Mouse (Mus musculus): ENCODE results near the gene Srpk2.
"Not testable (repeated sequence)": the region's sequence is repeated elsewhere in the genome, so short reads cannot be mapped to it uniquely, and the experiment has no call there.

Srpk2 gene

DNA sequence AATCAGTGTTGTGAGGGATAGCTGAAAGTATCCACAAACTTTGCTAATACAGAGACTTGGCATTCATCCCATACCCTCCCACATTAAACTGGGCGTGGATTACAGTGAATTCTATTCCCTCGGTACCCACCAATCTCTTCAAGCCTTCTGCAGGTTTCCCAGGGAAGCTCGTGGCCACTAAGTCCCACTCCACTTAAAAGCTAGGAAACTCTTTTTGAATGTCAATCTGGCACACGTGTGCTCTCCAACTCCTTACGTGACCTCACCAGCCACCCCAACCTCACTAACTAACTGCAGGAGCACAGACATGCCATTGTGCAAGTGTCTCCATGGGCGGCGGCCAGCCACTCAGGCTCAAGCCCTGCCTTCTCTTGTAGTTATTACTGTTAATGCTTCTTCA is 12.3 kb downstream of the Srpk2 start:
- no peak for DNase-seq

DNA sequence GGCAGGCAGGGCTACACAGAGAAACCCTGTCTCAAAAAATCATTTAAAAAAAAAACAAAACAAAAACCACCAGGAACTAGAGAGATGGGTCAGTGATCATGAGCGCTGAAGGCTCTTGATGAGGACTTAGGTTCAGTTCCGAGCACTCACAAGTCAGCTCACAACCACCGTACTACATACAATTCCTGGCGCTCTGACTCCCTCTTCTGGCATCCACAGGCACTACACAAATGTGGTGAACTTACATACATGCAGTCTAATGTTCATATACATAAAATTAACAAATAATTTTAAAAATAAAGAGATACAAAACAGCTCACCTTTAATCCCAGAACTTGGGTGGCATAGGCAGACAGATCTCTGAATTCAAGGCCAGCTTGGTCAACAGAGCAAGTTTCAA is 13.5 kb downstream of the Srpk2 start:
- no peak for DNase-seq

DNA sequence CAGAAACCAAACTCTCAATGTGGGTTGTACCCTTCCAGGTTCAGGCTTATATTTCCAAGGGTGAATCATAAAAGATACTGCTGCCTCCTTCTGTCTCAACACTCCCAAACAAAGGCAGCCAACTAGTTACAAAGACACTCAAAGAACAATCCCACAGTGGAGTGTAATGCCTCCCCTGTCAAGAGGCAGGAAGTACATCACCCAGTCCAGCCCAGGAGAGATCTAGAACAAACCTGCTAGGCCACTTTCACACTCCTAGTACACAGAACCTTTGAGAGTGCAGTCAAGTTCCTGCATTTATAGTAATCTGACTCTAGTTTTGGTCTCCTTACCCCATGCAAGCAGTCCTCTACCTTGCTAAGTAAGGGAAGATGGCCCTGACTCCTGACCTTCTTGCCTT is 18.5 kb downstream of the Srpk2 start:
- DNase-seq, result no peak

DNA sequence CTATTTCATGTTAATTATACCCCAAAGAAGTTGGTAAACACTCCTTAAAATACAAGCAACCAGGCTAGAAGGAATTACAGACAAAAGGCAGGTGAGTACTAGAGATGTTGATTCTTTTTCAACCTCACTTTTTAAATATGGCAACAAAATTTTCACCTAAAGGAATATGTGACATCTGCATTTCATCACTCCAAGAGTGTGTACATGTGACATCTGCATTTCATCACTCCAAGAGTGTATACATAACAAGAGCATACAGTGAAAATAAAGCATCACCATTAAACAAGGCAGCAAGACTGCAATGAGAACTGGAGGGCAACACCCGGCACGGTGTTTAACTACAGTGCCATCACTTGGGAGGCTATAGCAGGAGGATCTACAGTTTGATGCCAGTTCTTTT is 23.2 kb downstream of the Srpk2 start:
- no peak for DNase-seq

DNA sequence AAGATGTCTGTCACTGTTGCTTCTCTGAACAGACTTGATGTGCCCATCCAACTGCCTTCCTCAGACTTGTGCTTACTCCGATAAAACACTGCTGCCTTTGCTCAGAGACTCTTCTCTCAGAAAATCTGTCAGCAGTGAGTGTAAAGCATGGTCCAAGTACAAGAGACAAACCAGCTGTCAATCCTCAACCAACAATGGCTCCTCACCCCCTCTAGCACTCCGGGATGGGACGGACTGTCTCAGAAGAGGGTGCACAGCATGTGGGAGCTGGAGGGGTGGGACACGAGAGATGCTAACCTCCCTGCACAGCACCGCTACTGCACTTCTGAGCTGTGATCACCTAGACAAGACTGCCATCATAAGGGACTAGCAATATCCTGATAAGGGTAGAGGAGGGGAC is 26.4 kb downstream of the Srpk2 start:
- no peak for DNase-seq

DNA sequence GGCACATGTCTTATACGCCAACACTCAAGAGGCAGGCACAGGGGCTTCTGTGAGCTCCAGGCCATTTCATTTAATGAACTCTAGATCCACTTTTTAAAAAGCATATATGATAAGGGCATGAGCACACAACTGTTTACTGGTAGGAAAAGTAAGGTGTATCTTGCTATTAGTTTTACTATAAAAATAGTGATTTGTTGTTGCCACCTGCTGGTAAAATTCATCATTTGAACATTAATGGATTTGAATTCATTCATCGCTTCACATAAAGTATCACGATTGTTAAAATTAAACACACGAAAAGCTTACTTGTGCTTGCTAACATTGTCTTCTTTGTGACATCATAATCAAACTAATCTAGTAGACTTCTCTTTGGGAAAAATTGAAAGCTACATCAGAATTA is 27.8 kb downstream of the Srpk2 start:
- DNase-seq, result no peak

DNA sequence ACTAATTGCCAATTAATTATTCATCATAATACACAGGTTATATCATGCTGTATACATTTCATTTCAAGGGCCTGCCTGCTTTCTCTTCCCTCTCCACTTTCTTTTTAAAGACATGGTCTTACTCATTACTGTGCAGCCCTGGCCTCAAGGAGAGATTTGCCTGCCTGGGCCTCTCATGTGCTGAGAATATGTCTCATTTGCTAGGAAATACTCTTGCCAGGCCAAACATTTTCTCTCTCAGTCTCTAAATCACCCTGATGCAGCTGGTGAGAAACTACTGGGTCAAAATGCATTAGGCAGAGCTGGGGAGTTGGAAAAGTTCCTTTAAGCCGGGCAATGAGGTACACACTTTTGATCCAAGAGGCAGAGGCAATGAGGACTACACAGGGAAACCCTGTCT is 29.4 kb downstream of the Srpk2 start:
- no peak for DNase-seq

DNA sequence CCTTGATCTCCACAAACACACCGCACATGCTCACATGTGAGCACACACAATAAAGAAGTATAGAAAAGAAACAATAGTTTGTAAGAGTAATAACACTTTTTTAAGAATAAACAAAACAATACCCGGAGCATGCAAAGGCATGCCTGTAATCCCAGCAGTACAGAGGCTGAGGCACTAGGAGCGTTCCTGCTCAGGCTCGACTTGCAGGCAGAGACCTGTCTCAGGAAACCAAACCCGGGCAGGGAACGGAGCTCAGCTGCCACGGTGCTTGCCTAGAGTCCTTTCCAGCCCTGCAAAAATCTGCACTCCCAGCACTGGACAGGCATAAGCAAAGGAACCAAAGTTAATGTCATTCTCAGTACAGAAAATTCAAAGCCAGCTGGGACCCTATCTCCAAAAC is 32.1 kb downstream of the Srpk2 start:
- no peak for DNase-seq

DNA sequence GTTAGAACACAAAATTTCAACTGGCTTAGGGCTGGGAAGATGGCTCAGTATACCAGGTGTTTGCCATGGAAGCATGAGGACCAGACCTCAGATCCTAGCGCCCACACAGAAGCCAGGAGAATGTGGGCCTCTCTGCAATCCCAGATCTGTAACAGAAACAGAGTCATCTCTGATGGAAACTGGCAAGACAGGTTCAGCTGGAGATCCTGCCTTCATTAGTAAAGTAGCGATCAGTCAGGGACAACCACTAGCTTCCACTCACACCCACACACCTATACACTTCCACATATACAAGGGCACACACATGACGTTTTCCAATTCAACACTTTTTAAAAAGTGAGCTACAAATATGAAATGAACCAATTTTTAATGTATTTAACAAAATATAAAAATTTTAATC is 32.6 kb downstream of the Srpk2 start:
- no peak for DNase-seq

DNA sequence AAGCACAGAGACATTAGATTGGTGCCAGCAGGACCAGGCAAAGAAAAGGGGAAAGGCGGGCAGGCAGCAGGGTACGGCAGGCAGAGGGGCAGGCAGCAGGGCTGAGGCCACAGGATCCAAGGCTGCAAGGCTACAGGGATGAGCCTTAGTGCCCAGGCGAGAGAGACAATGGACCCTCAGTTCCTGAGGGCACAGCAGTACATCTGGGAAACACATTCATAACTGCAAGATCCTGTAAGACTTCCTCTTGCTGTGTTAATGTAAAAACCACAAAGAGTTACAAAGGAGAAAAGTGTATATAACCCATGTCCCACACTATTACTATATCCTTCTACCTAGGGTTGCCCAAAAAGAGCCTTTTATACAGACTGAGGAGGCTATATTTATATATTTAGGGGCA is 33.9 kb downstream of the Srpk2 start:
- no peak for DNase-seq

DNA sequence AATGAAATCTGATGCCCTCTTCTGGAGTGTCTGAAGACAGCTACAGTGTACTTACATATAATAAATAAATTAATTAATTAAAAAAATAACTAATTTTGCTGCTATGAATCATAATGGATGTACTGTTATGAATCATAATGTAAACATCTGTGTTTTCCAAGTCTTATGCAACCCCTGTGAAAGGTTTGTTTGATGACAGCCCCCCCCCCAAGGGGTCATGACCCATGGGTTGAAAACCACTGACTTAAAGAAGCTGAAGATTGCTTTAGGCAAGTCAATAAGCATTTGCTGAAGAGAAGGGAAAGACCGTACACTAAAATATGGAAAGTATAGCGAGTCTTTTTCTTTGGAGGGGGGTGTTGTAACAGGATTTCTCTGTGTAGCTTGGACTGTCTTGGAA is 35.2 kb downstream of the Srpk2 start:
- no peak for DNase-seq

DNA sequence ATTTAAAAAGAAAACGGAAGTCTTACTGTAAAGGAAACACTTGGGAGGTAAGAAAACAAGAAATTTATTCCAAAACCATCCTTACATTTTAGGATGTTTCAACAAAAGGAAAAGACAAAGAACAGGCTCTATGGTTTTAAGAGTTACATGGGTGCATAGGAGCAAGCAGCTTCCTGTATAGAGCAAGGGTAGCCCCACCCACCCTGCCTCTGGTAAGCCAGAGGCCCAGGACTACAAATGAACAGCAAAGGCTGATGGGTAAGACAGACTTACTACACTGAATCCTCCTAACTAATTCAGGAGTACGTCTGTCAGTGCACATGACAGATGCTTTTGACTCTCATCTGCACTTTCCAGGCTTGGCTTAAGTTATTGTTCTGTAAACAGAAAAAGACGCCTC is 38.7 kb downstream of the Srpk2 start:
- no peak for DNase-seq

DNA sequence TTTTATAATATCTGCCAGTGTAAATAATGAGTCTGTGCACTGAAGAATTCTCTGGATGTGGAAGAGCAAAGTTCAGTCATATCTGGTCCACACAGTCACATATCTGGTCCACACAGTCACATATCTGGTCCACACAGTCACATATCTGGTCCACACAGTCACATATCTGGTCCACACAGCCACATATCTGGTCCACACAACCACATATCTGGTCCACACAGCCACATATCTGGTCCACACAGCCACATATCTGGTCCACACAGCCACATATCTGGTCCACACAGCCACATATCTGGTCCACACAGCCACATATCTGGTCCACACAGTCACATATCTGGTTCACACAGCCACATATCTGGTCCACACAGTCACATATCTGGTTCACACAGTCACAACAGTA is 45.2 kb downstream of the Srpk2 start:
- not testable (repeated sequence) for DNase-seq

DNA sequence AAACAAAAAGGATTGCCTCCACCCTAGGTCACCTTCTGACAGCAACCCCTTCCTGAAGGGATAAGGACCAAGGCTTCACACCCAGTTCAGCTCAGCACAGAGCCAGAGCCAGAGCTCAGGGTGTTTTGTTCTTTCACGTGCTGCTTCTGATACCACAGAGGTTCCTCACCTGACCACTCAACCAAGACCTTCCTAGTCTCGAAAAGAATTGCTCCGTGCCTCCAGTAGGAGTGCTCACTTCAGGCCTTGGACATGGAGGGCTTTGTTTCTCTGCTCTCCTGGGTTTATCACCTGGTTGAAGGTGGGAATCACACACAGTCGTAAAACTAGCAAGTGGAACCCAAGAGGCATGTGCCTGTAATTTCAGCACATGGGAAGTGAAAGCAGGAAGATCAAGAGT is 46.4 kb downstream of the Srpk2 start:
- no peak for DNase-seq

DNA sequence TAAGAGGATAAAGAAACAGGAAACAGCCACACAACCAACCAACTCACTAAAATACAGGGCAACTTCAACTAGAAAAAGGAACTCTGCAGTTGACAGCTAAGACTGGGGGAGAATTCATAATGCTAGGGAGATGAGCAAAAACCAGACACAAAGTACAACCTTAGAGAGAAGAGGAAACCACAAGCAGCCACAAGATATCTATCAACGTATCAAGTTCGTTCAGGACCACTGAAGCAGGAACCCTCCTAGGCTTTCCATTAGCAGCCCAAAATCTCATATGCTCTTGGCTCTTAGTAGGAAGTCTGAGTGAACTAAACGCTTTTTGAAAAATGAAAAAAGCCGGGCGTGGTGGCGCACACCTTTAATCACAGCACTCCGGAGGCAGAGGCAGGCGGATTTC is 47.1 kb downstream of the Srpk2 start:
- DNase-seq, result no peak

DNA sequence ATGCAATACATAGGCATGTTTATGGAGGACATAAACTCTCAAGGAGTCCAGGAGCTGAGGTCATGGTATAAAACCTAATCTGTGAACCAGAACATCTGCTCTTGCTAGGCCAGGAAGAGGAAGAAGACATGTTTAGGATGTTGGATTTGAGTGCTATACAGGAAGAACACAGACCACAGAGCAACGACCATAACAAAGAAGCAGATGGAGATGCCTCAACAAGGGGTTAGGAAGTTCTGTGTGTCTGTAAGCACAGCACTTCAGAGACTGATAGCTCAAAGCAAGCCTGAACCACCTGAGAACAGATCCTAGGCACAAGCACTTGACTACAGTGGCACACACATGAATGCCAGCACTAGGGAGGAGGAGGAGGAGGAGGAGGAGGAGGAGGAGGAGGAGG is 52.9 kb downstream of the Srpk2 start:
- no peak for DNase-seq

DNA sequence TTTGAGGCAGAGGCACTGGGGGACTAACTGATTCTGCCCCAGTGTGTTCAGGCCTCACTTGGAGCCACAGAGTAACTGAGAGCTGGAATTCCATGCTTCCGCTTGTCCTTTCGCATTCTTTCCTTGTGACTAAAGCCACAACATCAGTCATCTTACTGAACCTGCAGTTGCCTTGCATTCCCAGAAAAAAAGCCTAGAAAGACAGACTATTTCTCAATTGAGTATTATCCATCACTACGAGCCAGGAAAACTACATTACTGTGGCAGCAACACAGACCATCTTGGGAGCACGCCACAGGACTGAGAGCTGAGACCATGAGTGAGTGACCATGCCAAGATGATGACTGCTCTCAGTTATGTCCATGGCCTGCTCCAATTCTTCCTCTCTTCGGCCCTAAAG is 57.2 kb downstream of the Srpk2 start:
- no peak for DNase-seq

DNA sequence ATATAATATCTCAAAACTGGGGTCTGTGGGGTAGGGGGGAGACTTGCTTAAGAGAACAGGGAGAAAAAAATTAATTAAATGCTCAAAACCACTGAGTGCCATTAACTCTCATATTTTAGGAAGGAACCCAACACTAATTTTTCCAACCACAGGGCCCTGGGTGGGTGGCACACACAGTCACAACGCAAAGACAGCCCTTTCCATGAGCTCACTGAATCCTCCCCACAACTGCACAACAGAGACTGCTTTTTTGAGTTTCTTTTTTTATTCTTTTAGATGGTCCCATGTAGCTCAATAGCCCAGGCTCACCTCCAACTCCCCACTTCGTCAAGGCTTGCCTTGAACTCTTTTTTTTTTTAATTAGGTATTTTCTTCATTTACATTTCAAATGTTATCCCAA is 58.2 kb downstream of the Srpk2 start:
- no peak for DNase-seq

DNA sequence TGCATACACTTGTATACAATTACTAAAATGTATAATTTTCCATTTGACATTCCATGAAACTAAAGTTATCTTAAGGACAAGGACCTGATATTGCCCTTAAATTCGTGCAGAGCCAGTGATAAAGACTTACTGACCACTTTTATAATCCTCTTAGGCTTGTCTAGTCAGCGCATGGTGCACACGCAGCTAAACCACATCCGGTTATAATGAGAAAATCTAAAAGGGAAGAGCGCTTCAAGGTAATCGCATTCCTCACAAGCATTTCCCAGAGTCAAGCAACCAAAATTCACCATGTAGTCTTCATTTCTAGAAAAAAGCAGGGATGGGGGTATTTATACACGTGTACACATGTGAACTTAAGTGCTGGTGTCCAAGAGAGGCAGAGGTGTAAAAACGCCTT is 63.8 kb downstream of the Srpk2 start:
- DNase-seq, result no peak

DNA sequence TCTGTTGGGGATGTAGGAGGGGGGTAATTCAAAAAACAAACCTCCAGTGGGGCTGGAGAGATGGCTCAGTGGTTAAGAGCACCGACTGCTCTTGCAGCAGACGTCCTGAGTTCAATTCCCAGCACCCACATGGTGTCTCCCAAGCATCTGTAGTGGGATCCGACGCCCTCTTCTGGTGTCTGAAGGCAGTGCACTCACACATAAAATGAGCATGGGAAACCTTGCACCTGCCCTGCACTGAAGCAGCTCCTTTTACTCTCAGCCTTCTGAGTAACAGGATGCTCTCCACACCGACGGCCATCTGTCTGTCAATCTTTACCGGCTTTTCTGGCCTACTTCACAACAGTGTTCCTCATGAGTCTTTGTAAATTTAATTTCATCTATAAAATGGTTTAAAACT is 65.8 kb downstream of the Srpk2 start:
- DNase-seq, result no peak

DNA sequence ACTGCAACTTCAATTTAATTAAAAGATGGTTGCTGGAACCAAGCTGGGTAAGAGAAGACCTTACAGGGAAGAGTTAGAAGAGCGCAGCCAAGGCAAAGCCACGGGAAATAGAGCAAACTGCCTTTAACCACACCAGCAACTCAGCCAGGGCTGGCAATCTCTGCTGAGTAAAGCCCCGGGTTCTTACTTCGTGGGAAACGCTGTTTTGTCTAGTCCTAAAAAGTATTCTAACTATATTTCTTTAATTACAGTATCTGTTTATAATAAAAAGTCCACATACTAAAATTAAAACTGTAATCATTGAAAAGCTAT is 67.4 kb downstream of the Srpk2 start:
- peak; percentile 38 for DNase-seq

DNA sequence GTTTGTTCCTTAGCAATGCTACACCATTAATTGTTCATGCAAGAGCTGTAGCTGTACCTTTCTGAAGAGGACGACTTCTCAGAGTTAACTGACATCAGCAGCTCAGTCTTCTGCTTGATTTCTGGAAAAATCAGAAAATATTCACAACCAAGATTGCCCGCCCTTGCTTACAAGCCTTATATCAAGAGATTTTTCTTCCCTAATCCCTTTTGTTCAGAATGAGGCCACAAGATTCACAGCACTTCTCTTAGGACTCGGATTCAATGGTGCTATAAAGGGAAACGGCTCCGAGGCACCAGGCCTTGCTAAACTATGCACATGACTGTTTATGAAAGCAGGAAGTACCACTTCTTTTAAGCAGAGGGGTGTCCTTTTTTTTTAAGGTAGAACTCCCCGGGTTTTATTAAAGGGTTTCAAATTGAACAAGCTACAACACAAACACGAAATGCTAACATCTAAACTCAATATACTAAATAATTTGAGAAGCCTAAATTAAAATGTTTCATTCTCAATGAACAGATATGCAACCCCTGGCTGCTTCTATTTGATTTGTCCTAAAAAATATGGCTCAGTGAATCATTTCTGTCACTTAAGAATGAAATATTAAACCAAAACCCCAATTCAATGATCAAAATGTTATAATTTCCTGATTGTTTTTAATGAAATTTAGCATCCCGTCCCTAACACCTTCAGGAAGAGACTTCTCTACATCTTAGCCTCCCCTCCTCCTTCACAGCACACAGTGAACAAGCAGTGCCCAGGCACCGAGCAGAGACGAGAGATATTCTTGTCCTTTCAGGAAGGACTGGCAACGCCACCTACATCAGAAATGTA is 67.9 kb downstream of the Srpk2 start:
- peak; percentile 60 for DNase-seq

DNA sequence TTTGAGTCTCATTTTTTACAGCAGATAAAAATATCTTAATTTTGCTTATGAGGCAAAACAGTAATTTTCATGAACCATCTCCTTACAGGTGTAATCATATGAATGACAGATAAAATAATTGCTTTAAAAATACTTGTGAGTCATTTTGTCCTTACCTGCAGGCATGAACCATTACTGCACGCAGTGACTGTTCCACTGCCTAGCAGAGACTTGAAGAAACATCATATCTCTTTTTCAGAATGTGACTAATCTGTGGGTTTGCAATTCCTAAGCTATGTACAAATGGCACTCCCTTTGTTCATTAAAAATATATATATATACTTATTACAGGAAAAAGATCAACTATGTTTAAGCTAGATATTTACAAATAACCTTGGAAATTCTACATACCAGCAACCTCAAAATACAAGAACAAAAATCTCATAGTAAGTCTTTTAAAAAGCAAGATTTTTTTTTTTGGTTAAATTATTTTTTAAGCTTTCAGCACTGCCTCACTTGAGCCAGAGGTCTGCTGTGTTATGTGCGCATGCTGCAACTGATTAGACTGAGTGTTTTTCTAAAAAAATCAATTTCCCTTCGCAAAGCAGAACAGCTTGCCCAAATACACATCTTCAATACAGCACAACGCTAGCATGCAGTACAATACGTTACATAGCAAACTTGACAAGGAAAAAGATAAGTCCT is 68.7 kb downstream of the Srpk2 start:
- no peak for DNase-seq

DNA sequence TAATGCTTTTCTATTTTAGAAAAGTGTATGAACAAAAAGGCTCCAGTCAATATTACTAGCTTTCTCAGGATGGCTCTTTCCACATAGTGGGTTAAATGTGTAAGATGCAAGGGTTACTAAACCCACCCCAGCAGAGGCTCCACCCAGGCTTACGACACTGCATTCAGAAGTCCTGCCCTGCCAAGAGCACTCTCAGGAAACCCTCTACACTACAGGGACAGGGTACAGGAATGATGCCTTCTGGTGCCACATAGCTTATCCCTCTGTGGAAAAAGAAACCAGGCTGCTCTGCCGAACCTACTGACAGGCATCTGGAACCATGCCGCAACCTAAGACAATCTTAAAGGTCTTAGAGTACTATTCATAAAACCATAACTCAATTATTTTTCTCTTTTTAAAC is 71.6 kb downstream of the Srpk2 start:
- DNase-seq, result no peak

Measured in liver (tissue).